Mouse (Mus musculus): ENCODE data around the gene Kcnt2. TPM values are rescaled to one million over a fixed set of nuclear protein-coding genes. Genes with fewer than 3 reads are reported as not detected.

The Kcnt2 gene
- polyA plus RNA-seq, 1 experiment: 2.3 TPM

- no peaks in the 10 kb centered on the region for H3K27me3 ChIP-seq (ENCODE audit: control insufficient read depth, insufficient read depth, low read length, poor library complexity, severe bottlenecking)
- H3K36me3 ChIP-seq (ENCODE audit: control insufficient read depth, insufficient read depth, low read length, poor library complexity, severe bottlenecking): no peaks in the 10 kb centered on the region
- no peak overlapping the region for H3K27ac ChIP-seq (ENCODE audit: insufficient read depth, low read length)
- H3K9me3 ChIP-seq (replicated peaks; ENCODE audit: control insufficient read depth, insufficient read depth, low read length, poor library complexity, severe bottlenecking): no peaks in the 10 kb centered on the region
- TF ChIP-seq EP300 (IDR thresholded peaks at IDR 0.05; ENCODE audit: insufficient read depth, low read depth, low read length): no peak
- TF ChIP-seq POLR2A (IDR thresholded peaks at IDR 0.05; ENCODE audit: insufficient read depth, low read length): no peak
- TF ChIP-seq CTCF (IDR thresholded peaks at IDR 0.05; ENCODE audit: low read depth, low read length): no peak
- H3K4me3 ChIP-seq (ENCODE audit: low read depth, low read length): no peak overlapping the region
- no peak overlapping the region for H3K9ac ChIP-seq (ENCODE audit: low read depth, poor library complexity, severe bottlenecking)
- H3K4me1 ChIP-seq (ENCODE audit: control insufficient read depth, insufficient read depth, low read length): no peaks in the 10 kb centered on the region
Observed at GRCm38 (mm10) chr1:140468315-140468714, 222.4 kb downstream of the Kcnt2 start.

GRCm38 (mm10) chr1:140469586-140469985, 223.6 kb downstream of the Kcnt2 start:
- Histone ChIP-seq H3K27me3 (ENCODE audit: control insufficient read depth, insufficient read depth, low read length, poor library complexity, severe bottlenecking) (no peaks in the 10 kb centered on the region), H3K36me3 (ENCODE audit: control insufficient read depth, insufficient read depth, low read length, poor library complexity, severe bottlenecking) (no peaks in the 10 kb centered on the region), H3K9ac (ENCODE audit: low read depth, poor library complexity, severe bottlenecking) (no peak overlapping the region), H3K9me3 (replicated peaks; ENCODE audit: control insufficient read depth, insufficient read depth, low read length, poor library complexity, severe bottlenecking) (no peaks in the 10 kb centered on the region), H3K4me1 (ENCODE audit: control insufficient read depth, insufficient read depth, low read length) (no peaks in the 10 kb centered on the region), H3K4me3 (ENCODE audit: low read depth, low read length) (no peak overlapping the region), H3K27ac (ENCODE audit: insufficient read depth, low read length) (no peak overlapping the region)
- TF ChIP-seq EP300 (IDR thresholded peaks at IDR 0.05; ENCODE audit: insufficient read depth, low read depth, low read length): no peak
- no peak for TF ChIP-seq POLR2A (IDR thresholded peaks at IDR 0.05; ENCODE audit: insufficient read depth, low read length)
- TF ChIP-seq CTCF (IDR thresholded peaks at IDR 0.05; ENCODE audit: low read depth, low read length): no peak

- H3K27ac ChIP-seq (ENCODE audit: insufficient read depth, low read length): no peak overlapping the region
- no peak overlapping the region for H3K4me3 ChIP-seq (ENCODE audit: low read depth, low read length)
- H3K27me3 ChIP-seq (ENCODE audit: control insufficient read depth, insufficient read depth, low read length, poor library complexity, severe bottlenecking): no peaks in the 10 kb centered on the region
- no peaks in the 10 kb centered on the region for H3K36me3 ChIP-seq (ENCODE audit: control insufficient read depth, insufficient read depth, low read length, poor library complexity, severe bottlenecking)
- no peaks in the 10 kb centered on the region for H3K9me3 ChIP-seq (replicated peaks; ENCODE audit: control insufficient read depth, insufficient read depth, low read length, poor library complexity, severe bottlenecking)
- TF ChIP-seq EP300 (IDR thresholded peaks at IDR 0.05; ENCODE audit: insufficient read depth, low read depth, low read length) (no peak), CTCF (IDR thresholded peaks at IDR 0.05; ENCODE audit: low read depth, low read length) (no peak), POLR2A (IDR thresholded peaks at IDR 0.05; ENCODE audit: insufficient read depth, low read length) (no peak)
- no peak overlapping the region for H3K9ac ChIP-seq (ENCODE audit: low read depth, poor library complexity, severe bottlenecking)
- H3K4me1 ChIP-seq (ENCODE audit: control insufficient read depth, insufficient read depth, low read length): no peaks in the 10 kb centered on the region
Observed at GRCm38 (mm10) chr1:140476921-140477320, 231.0 kb downstream of the Kcnt2 start.

GRCm38 (mm10) chr1:140484016-140484415, 238.1 kb downstream of the Kcnt2 start:
- H3K27ac ChIP-seq (ENCODE audit: insufficient read depth, low read length): no peak overlapping the region
- no peaks in the 10 kb centered on the region for H3K4me1 ChIP-seq (ENCODE audit: control insufficient read depth, insufficient read depth, low read length)
- no peaks in the 10 kb centered on the region; the same call in 1 of the 2 replicates for H3K27me3 ChIP-seq (ENCODE audit: control insufficient read depth, insufficient read depth, low read length, poor library complexity, severe bottlenecking)

GRCm38 (mm10) chr1:140489816-140490215, 243.9 kb downstream of the Kcnt2 start:
- Histone ChIP-seq H3K9ac (ENCODE audit: low read depth, poor library complexity, severe bottlenecking) (no peak overlapping the region), H3K27ac (ENCODE audit: insufficient read depth, low read length) (no peak overlapping the region), H3K36me3 (ENCODE audit: control insufficient read depth, insufficient read depth, low read length, poor library complexity, severe bottlenecking) (no peaks in the 10 kb centered on the region), H3K4me1 (ENCODE audit: control insufficient read depth, insufficient read depth, low read length) (no peaks in the 10 kb centered on the region), H3K9me3 (replicated peaks; ENCODE audit: control insufficient read depth, insufficient read depth, low read length, poor library complexity, severe bottlenecking) (no peaks in the 10 kb centered on the region), H3K4me3 (ENCODE audit: low read depth, low read length) (no peak overlapping the region), H3K27me3 (ENCODE audit: control insufficient read depth, insufficient read depth, low read length, poor library complexity, severe bottlenecking) (no peaks in the 10 kb centered on the region; the same call in 1 of the 2 replicates)
- no peak for TF ChIP-seq CTCF (IDR thresholded peaks at IDR 0.05; ENCODE audit: low read depth, low read length)
- no peak for TF ChIP-seq EP300 (IDR thresholded peaks at IDR 0.05; ENCODE audit: insufficient read depth, low read depth, low read length)

More at GRCm38 (mm10) chr1:140484016-140484415, 238.1 kb downstream of the Kcnt2 start:
- no peaks in the 10 kb centered on the region for H3K36me3 ChIP-seq (ENCODE audit: control insufficient read depth, insufficient read depth, low read length, poor library complexity, severe bottlenecking)
- H3K9me3 ChIP-seq (replicated peaks; ENCODE audit: control insufficient read depth, insufficient read depth, low read length, poor library complexity, severe bottlenecking): no peaks in the 10 kb centered on the region
- H3K4me3 ChIP-seq (ENCODE audit: low read depth, low read length): no peak overlapping the region
- H3K9ac ChIP-seq (ENCODE audit: low read depth, poor library complexity, severe bottlenecking): no peak overlapping the region
- TF ChIP-seq EP300 (IDR thresholded peaks at IDR 0.05; ENCODE audit: insufficient read depth, low read depth, low read length) (no peak), POLR2A (IDR thresholded peaks at IDR 0.05; ENCODE audit: insufficient read depth, low read length) (no peak), CTCF (IDR thresholded peaks at IDR 0.05; ENCODE audit: low read depth, low read length) (no peak)

- Histone ChIP-seq H3K9ac (ENCODE audit: low read depth, poor library complexity, severe bottlenecking) (no peak overlapping the region), H3K9me3 (replicated peaks; ENCODE audit: control insufficient read depth, insufficient read depth, low read length, poor library complexity, severe bottlenecking) (no peaks in the 10 kb centered on the region), H3K4me3 (ENCODE audit: low read depth, low read length) (no peak overlapping the region), H3K27me3 (ENCODE audit: control insufficient read depth, insufficient read depth, low read length, poor library complexity, severe bottlenecking) (no peaks in the 10 kb centered on the region), H3K27ac (ENCODE audit: insufficient read depth, low read length) (no peak overlapping the region), H3K36me3 (ENCODE audit: control insufficient read depth, insufficient read depth, low read length, poor library complexity, severe bottlenecking) (no peaks in the 10 kb centered on the region), H3K4me1 (ENCODE audit: control insufficient read depth, insufficient read depth, low read length) (no peaks in the 10 kb centered on the region)
- TF ChIP-seq CTCF (IDR thresholded peaks at IDR 0.05; ENCODE audit: low read depth, low read length): no peak
- TF ChIP-seq EP300 (IDR thresholded peaks at IDR 0.05; ENCODE audit: insufficient read depth, low read depth, low read length): no peak
- TF ChIP-seq POLR2A (IDR thresholded peaks at IDR 0.05; ENCODE audit: insufficient read depth, low read length): no peak
Observed at GRCm38 (mm10) chr1:140491406-140491805, 245.4 kb downstream of the Kcnt2 start.
